Mouse (Mus musculus) cerebellum, postnatal 10 days (tissue): ENCODE measurements around the gene Psip1.
A peak's percentile ranks its signal among the peaks of the same experiment; 100 is the strongest.

Source experiments
- DNase-seq, 2 experiments: peaks; one replicate each; pipeline ENCODE4 v3.0.0; 2021; ENCODE audit warnings: mixed read lengths in 2 of 2

The Psip1 gene

GRCm38 (mm10) chr4:83414241-83414824 lies 71.9 kb downstream of the Psip1 start:
- DNase-seq, result no peak

- DNase-seq, result no peak
Measured at GRCm38 (mm10) chr4:83412060-83412459, 74.2 kb downstream of the Psip1 start.

- DNase-seq, result peak in 1 of 2 experiments; percentile 26
Measured at GRCm38 (mm10) chr4:83409867-83410505, 76.3 kb downstream of the Psip1 start.

DNA sequence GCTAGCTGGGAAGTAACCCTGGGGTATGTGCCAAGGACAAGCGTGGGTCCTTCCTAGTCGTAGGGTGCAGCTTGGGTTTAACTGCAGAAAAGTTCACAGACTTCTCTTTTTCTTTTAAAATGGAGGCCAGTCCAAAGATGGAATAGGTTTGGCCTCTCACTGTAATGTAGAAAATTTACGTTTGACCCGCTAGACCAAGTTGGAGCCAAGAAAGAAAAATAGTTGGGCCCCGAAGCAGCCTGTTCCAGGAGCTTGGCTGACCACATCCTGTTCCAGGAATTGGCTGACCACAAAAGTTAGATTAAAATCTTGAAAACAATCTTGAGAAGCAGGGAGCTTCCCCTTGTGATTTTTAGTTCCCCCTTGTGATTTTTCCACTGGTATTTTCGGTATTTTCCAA lies 78.6 kb downstream of the Psip1 start:
- no peak for DNase-seq
